13 mouse cellular contexts compared by ENCODE assay signal in genomic region chr6:54752076-54752475, GRCm38 (mm10).
DNase-seq lines count a peak whose midpoint lies in the region; ATAC-seq lines count a peak whose summit lies in the region.
"Had no signal": no experiment of that assay in that cellular context is flagged by ENCODE, and none has a peak within 500 bp of the region (broad histone marks: within the 10 kb centered on the region; RNA-seq: fewer than 3 reads in every experiment).

No protein-coding gene starts in this region.

- 40% methylated on average over 3 of the region's 3 CpGs for WGBS in heart, embryonic 16.5 days
- 46% methylated on average over 3 of the region's 3 CpGs for WGBS in heart, embryonic 11.5 days (ENCODE audit: insufficient replicate concordance)
- 71% methylated on average over 3 of the region's 3 CpGs for WGBS in forebrain, embryonic 13.5 days

- no peaks in the 10 kb centered on the region for H3K36me3 ChIP-seq in heart, embryonic 16.5 days (ENCODE audit: control insufficient read depth, insufficient read depth)
- no peaks in the 10 kb centered on the region for H3K36me3 ChIP-seq in heart, embryonic 11.5 days (ENCODE audit: control insufficient read depth, insufficient read depth, low read length)
- H3K36me3 ChIP-seq in forebrain, embryonic 13.5 days (ENCODE audit: poor library complexity, severe bottlenecking), result no peaks in the 10 kb centered on the region
- H3K36me3 ChIP-seq: heart, embryonic 13.5 days; liver, embryonic 15.5 days had no signal

- H3K4me2 ChIP-seq in heart, embryonic 16.5 days (ENCODE audit: low read depth, low read length), result no peak overlapping the region
- H3K4me2 ChIP-seq in heart, embryonic 11.5 days, result no peak overlapping the region
- H3K4me2 ChIP-seq in forebrain, embryonic 13.5 days, result no peak overlapping the region
- H3K4me2 ChIP-seq: heart, embryonic 13.5 days; liver, embryonic 15.5 days had no signal

- no peak overlapping the region for H3K4me3 ChIP-seq in heart, embryonic 16.5 days (ENCODE audit: low read length)
- no peak overlapping the region for H3K4me3 ChIP-seq in heart, embryonic 11.5 days (ENCODE audit: low read depth, low read length)
- H3K4me3 ChIP-seq in forebrain, embryonic 13.5 days, result no peak overlapping the region
- H3K4me3 ChIP-seq: erythroblast, embryonic 14.5 days; heart, embryonic 13.5 days; liver, embryonic 15.5 days had no signal

- H3K9ac ChIP-seq in heart, embryonic 16.5 days (ENCODE audit: low read length), result no peak overlapping the region
- no peak overlapping the region for H3K9ac ChIP-seq in heart, embryonic 11.5 days (ENCODE audit: low read depth, low read length)
- H3K9ac ChIP-seq in forebrain, embryonic 13.5 days, result no peak overlapping the region
- H3K9ac ChIP-seq: heart, embryonic 13.5 days; liver, embryonic 15.5 days had no signal

- no peak for ATAC-seq in heart, embryonic 16.5 days (replicated peaks; ENCODE audit: extremely low read depth, insufficient read depth, low FRiP score)
- ATAC-seq in heart, embryonic 11.5 days (replicated peaks; ENCODE audit: insufficient number of reproducible peaks, low FRiP score, low TSS enrichment), result no peak
- ATAC-seq in forebrain, embryonic 13.5 days, result no peak
- ATAC-seq: intestine, postnatal 0 days had no signal

- peak; percentile 6 for DNase-seq in 416B (ENCODE audit: low read depth)
- peak; percentile 23 for DNase-seq in T-cell, adult 2 months (ENCODE audit: low spot score)
- DNase-seq in lung, postnatal 36 days, result peak; percentile 67
- DNase-seq in thymus, postnatal 0 days (ENCODE audit: low spot score), result no peak
- no peak for DNase-seq in yolk sac, embryonic 10.5 days (ENCODE audit: low spot score)
- DNase-seq: left cerebral cortex, postnatal 4 days had no signal

- peak overlapping the region; percentile 62 for H3K27ac ChIP-seq in heart, embryonic 16.5 days (ENCODE audit: low read length)
- H3K27ac ChIP-seq in heart, embryonic 11.5 days (ENCODE audit: low read depth, low read length), result no peak overlapping the region
- no peak overlapping the region for H3K27ac ChIP-seq in forebrain, embryonic 13.5 days
- H3K27ac ChIP-seq: heart, embryonic 13.5 days; liver, embryonic 15.5 days had no signal

- H3K4me1 ChIP-seq in heart, embryonic 16.5 days (ENCODE audit: control insufficient read depth, insufficient read depth, low read length), result 0 out of 2 replicates have a peak, but pooled peaks cover 3% of the 10 kb centered on the region
- H3K4me1 ChIP-seq in heart, embryonic 11.5 days (ENCODE audit: control insufficient read depth, insufficient read depth, low read length), result no peaks in the 10 kb centered on the region; the same call in 1 of the 2 replicates
- H3K4me1 ChIP-seq in forebrain, embryonic 13.5 days, result no peaks in the 10 kb centered on the region

- H3K9me3 ChIP-seq in heart, embryonic 16.5 days (replicated peaks; ENCODE audit: control insufficient read depth, low read length), result no peaks in the 10 kb centered on the region
- H3K9me3 ChIP-seq in heart, embryonic 11.5 days (replicated peaks; ENCODE audit: control insufficient read depth, low read length), result no peaks in the 10 kb centered on the region
- no peaks in the 10 kb centered on the region for H3K9me3 ChIP-seq in forebrain, embryonic 13.5 days (replicated peaks)
- H3K9me3 ChIP-seq: heart, embryonic 13.5 days; liver, embryonic 15.5 days had no signal

- H3K27me3 ChIP-seq in heart, embryonic 16.5 days (ENCODE audit: control insufficient read depth, insufficient read depth, low read length), result no peaks in the 10 kb centered on the region
- no peaks in the 10 kb centered on the region for H3K27me3 ChIP-seq in heart, embryonic 11.5 days (ENCODE audit: control insufficient read depth, insufficient read depth, low read length)
- H3K27me3 ChIP-seq in forebrain, embryonic 13.5 days, result no peaks in the 10 kb centered on the region
- H3K27me3 ChIP-seq: liver, embryonic 15.5 days had no signal

Comparison
In these comparisons a context has a peak if more than half of its experiments do, and no peak if none do; other contexts are left out.
1. DNase-seq: peak in 416B (single experiment), T-cell, adult 2 months (single experiment) and lung, postnatal 36 days (single experiment); none in thymus, postnatal 0 days (single experiment) and yolk sac, embryonic 10.5 days (single experiment).